Mouse (Mus musculus): ENCODE measurements around the gene Naa40.

The Naa40 gene

GRCm38 (mm10) chr19:7178841-7179452, 62.0 kb downstream of the Naa40 start:
- peak; percentile 52 to 73 for DNase-seq

- peak in 1 of 2 experiments; percentile 24 for DNase-seq
These were observed 63.0 kb downstream of the Naa40 start for GRCm38 (mm10) chr19:7177804-7178511.

GRCm38 (mm10) chr19:7176041-7176696, 64.8 kb downstream of the Naa40 start:
- DNase-seq, result no peak

Data from kidney, postnatal 4 days (tissue).